Mouse (Mus musculus) liver, embryonic 13.5 days (tissue): Measurements from ENCODE around the gene Mdfi. TPM values are rescaled to one million over a fixed set of nuclear protein-coding genes. Genes with fewer than 3 reads are reported as not detected.
"Not testable (repeated sequence)": the region's sequence is repeated elsewhere in the genome, so short reads cannot be mapped to it uniquely, and the experiment has no call there.

Source experiments
- ATAC-seq: fragments of 200-750 bp; cut with Nextera tagmentation; 2 replicates; pipeline ENCODE4 v1.8.0; 2017; ENCODE audit warnings: low read depth, mild to moderate bottlenecking, moderate number of reproducible peaks, moderate library complexity
- DNase-seq: peaks from one replicate; pipeline ENCODE4 v3.0.0; 2022
- H3K27ac ChIP-seq: fragments of 300-500 bp; sonication (generic); 2 replicates; pipeline ENCODE4 v1.5.1; 2015; ENCODE audit warnings: moderate library complexity, mild to moderate bottlenecking, inconsistent platforms
- H3K27me3 ChIP-seq: fragments of 300-500 bp; sonication (generic); 2 replicates; pipeline ENCODE4 v1.6.1; 2015; ENCODE audit warnings: mild to moderate bottlenecking, inconsistent platforms
- H3K36me3 ChIP-seq: fragments of 300-500 bp; sonication (generic); 2 replicates; pipeline ENCODE4 v1.6.1; 2015; ENCODE audit warnings: mild to moderate bottlenecking, inconsistent platforms
- H3K4me1 ChIP-seq: fragments of 300-500 bp; sonication (generic); replicated peaks from 2 replicates; pipeline ENCODE4 v1.6.1; 2015; ENCODE audit warnings: inconsistent platforms
- H3K4me2 ChIP-seq: fragments of 300-500 bp; sonication (generic); 2 replicates; pipeline ENCODE4 v1.6.1; 2015; ENCODE audit warnings: inconsistent platforms, mild to moderate bottlenecking, moderate library complexity
- H3K4me3 ChIP-seq: fragments of 300-500 bp; sonication (generic); replicated peaks from 2 replicates; pipeline ENCODE4 v1.5.1; 2015; ENCODE audit warnings: mild to moderate bottlenecking, inconsistent platforms
- H3K9ac ChIP-seq: fragments of 300-500 bp; sonication (generic); 2 replicates; pipeline ENCODE4 v1.6.1; 2015; ENCODE audit warnings: mild to moderate bottlenecking, inconsistent platforms
- H3K9me3 ChIP-seq: fragments of 300-500 bp; sonication (generic); replicated peaks from 2 replicates; pipeline ENCODE4 v1.6.1; 2016; ENCODE audit warnings: inconsistent platforms
- WGBS: fragments of 180-500 bp; shearing (Covaris S2); methylation state at CpG from one replicate; pipeline ENCODE4 v1.1.7; 2015; ENCODE audit not compliant: insufficient replicate concordance; 5-methylcytosine and 5-hydroxymethylcytosine counted together
- polyA plus RNA-seq: library from polyadenylated mRNA; unstranded; fragments of >200 nt; fragmentation: Nextera tagmentation; extraction: Ambion mirVana; gene quantifications from 2 replicates; pipeline ENCODE4 v1.2.1, GENCODE M21; 2015

Gene Mdfi
- polyA plus RNA-seq, 1 experiment from 2014 or later, result 1.1 TPM

DNA sequence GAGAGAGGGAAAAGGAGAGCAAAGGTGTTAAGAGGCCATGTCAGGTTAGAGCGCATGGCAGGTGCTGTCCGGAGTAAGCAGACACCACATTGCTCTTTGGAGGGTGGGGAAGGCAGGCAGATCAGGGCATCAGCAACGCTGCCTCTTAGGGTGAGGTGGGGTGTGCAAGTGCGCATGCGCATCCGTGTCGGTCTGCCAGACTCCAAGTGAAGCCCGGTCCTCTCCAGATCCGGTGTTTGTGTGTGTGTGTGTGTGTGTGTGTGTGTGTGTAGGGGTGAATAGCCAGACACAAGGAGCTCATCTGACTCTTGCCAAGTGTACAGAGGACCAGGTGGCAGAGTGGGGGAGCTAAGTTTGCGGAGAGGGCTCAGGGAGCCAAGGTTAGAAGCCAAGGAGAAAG lies 31.5 kb upstream of the Mdfi start:
- no peak for DNase-seq
- ATAC-seq, result no peak
- H3K36me3 ChIP-seq, result peaks cover 22% of the 10 kb centered on the region
- no peak overlapping the region for H3K9ac ChIP-seq
- no peak overlapping the region for H3K27ac ChIP-seq
- peaks cover 6% of the 10 kb centered on the region for H3K4me1 ChIP-seq
- 65% methylated on average over 10 of the region's 10 CpGs for WGBS
- H3K4me3 ChIP-seq, result no peak overlapping the region
- H3K27me3 ChIP-seq, result no peaks in the 10 kb centered on the region
- no peaks in the 10 kb centered on the region for H3K9me3 ChIP-seq
- H3K4me2 ChIP-seq, result no peak overlapping the region

DNA sequence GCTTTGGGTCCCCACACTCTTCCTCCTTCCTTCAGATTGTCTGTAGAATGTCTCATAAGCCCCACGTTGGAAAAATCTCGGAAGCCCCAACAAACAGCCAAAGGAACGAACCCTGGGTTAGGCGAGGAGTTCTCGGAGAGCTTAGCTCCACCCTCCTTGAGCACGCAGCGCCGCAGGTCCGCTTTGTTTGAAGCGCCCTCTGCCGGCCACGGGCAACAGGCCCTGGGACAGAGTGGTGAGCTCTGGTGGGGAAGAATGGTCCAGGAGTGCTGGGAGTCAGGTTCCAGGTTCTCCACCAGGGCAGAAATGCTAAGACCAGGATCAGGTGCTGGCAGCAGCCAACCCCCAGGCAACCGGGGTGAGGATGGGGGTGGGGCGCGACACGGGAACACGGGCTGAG lies 30.0 kb upstream of the Mdfi start:
- no peaks in the 10 kb centered on the region for H3K27me3 ChIP-seq
- peak overlapping the region; percentile 15; the same call in 1 of the 2 replicates for H3K4me2 ChIP-seq
- no peak overlapping the region for H3K9ac ChIP-seq
- WGBS, result 1% methylated on average over 17 of the region's 17 CpGs
- peaks cover 9% of the 10 kb centered on the region for H3K36me3 ChIP-seq
- H3K4me1 ChIP-seq, result peaks cover 6% of the 10 kb centered on the region
- ATAC-seq (peak; percentile 65), DNase-seq (peak; percentile 66)
- no peak overlapping the region for H3K27ac ChIP-seq
- H3K4me3 ChIP-seq, result no peak overlapping the region
- H3K9me3 ChIP-seq, result no peaks in the 10 kb centered on the region

- 33% methylated on average over 11 of the region's 11 CpGs for WGBS
- no peak overlapping the region for H3K27ac ChIP-seq
- no peaks in the 10 kb centered on the region for H3K9me3 ChIP-seq
- ATAC-seq (no peak), DNase-seq (no peak)
- H3K4me1 ChIP-seq, result peaks cover 6% of the 10 kb centered on the region
- no peak overlapping the region for H3K4me3 ChIP-seq
- H3K4me2 ChIP-seq, result no peak overlapping the region
- peaks cover 6% of the 10 kb centered on the region for H3K36me3 ChIP-seq
- no peak overlapping the region for H3K9ac ChIP-seq
- no peaks in the 10 kb centered on the region for H3K27me3 ChIP-seq
Observed at GRCm38 (mm10) chr17:47863437-47863836, 28.9 kb upstream of the Mdfi start.

DNA sequence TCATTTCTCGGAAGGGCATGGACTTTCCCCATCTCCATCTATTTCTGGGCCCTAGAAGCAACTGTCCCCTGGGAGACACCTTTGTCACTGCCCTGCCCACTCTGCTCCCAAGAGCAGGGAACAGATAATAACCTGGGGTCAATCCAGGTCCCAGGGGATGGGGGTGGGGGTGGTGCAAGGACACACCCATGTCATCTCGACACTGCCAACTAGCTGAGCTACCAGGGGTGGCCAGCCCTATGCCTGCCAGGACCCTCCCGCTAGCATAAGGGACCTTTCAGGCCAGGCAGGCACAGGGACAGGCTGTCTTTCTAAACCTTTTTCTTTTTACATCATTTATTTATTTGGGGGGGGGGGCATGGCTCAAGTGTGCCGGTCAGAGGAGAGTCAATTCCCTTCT lies 28.5 kb upstream of the Mdfi start:
- H3K27ac ChIP-seq, result no peak overlapping the region

GRCm38 (mm10) chr17:47855544-47855943 lies 21.1 kb upstream of the Mdfi start:
- ATAC-seq (no peak), DNase-seq (no peak)
- Histone ChIP-seq H3K9me3 (no peaks in the 10 kb centered on the region; the same call in 1 of the 2 replicates), H3K4me3 (no peak overlapping the region), H3K27ac (no peak overlapping the region), H3K27me3 (no peaks in the 10 kb centered on the region), H3K9ac (no peak overlapping the region), H3K36me3 (no peaks in the 10 kb centered on the region), H3K4me2 (no peak overlapping the region), H3K4me1 (0 out of 2 replicates have a peak, but pooled peaks cover 9% of the 10 kb centered on the region)
- 59% methylated on average over 4 of the region's 4 CpGs for WGBS

More for the DNA sequence above, 28.5 kb upstream of the Mdfi start:
- Histone ChIP-seq H3K9me3 (no peaks in the 10 kb centered on the region), H3K4me3 (no peak overlapping the region), H3K27me3 (no peaks in the 10 kb centered on the region), H3K4me1 (peaks cover 6% of the 10 kb centered on the region), H3K9ac (no peak overlapping the region), H3K36me3 (peaks cover 2% of the 10 kb centered on the region), H3K4me2 (no peak overlapping the region)
- WGBS, result 46% methylated on average over 4 of the region's 4 CpGs
- ATAC-seq (no peak), DNase-seq (no peak)

DNA sequence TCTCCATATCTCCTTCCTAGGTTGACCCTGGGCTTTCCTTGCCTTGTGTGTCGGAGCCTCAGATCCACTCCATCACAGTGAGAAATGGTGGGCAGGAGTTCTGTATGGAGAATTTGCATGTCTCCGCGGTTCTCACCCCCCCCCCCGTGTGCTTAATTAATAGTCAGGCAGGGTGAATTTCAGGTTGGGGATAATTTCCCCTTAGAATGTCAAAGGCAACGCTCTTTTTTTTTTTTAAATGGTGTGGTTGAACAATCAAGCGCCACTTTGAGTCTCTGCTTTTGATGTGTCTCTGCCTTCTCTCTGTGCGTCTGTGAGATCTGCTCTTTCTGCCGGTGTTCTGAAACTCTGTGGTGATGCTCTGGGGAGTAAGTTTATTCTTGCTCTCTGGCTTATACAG lies 20.4 kb upstream of the Mdfi start:
- H3K27ac ChIP-seq, result no peak overlapping the region
- no peaks in the 10 kb centered on the region; the same call in 1 of the 2 replicates for H3K9me3 ChIP-seq
- no peak overlapping the region for H3K4me3 ChIP-seq
- ATAC-seq (no peak), DNase-seq (no peak)
- H3K36me3 ChIP-seq, result no peaks in the 10 kb centered on the region
- WGBS, result 75% methylated on average over 8 of the region's 8 CpGs
- H3K27me3 ChIP-seq, result no peaks in the 10 kb centered on the region
- H3K4me2 ChIP-seq, result no peak overlapping the region
- no peak overlapping the region for H3K9ac ChIP-seq
- 0 out of 2 replicates have a peak, but pooled peaks cover 9% of the 10 kb centered on the region for H3K4me1 ChIP-seq

GRCm38 (mm10) chr17:47853760-47854159 lies 19.3 kb upstream of the Mdfi start:
- 63% methylated on average over 4 of the region's 4 CpGs for WGBS
- H3K27me3 ChIP-seq, result no peaks in the 10 kb centered on the region
- H3K4me1 ChIP-seq, result 0 out of 2 replicates have a peak, but pooled peaks cover 9% of the 10 kb centered on the region
- H3K9me3 ChIP-seq, result no peaks in the 10 kb centered on the region; the same call in 1 of the 2 replicates
- no peak overlapping the region for H3K4me2 ChIP-seq
- H3K27ac ChIP-seq, result no peak overlapping the region
- DNase-seq (no peak), ATAC-seq (no peak)
- H3K36me3 ChIP-seq, result no peaks in the 10 kb centered on the region
- no peak overlapping the region for H3K4me3 ChIP-seq
- H3K9ac ChIP-seq, result no peak overlapping the region

DNA sequence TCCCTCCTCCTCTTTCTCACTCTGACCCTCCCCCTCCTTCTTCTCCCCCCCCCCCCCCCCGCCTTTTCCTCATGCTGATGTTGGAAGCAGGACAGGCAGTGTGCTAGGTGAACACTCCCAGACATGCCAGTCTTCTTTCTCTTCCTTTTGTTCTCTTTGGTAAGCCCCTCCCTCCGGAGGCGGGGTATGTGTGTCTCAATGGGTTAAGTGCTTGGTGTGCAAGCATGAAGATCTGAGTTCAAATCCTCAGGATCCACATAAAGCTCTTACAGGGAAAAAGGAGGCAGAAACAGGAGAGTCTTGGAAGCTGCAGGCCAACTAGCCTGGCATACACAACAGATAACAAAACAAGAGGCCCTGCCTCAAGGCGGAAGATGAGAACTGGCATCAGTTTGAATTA lies 18.8 kb upstream of the Mdfi start:
- Histone ChIP-seq H3K9me3 (no peaks in the 10 kb centered on the region; the same call in 1 of the 2 replicates), H3K4me3 (no peak overlapping the region), H3K4me1 (0 out of 2 replicates have a peak, but pooled peaks cover 9% of the 10 kb centered on the region), H3K9ac (no peak overlapping the region), H3K27me3 (no peaks in the 10 kb centered on the region), H3K4me2 (no peak overlapping the region), H3K36me3 (no peaks in the 10 kb centered on the region), H3K27ac (no peak overlapping the region)
- 72% methylated on average over 3 of the region's 4 CpGs for WGBS
- ATAC-seq (no peak), DNase-seq (no peak)

DNA sequence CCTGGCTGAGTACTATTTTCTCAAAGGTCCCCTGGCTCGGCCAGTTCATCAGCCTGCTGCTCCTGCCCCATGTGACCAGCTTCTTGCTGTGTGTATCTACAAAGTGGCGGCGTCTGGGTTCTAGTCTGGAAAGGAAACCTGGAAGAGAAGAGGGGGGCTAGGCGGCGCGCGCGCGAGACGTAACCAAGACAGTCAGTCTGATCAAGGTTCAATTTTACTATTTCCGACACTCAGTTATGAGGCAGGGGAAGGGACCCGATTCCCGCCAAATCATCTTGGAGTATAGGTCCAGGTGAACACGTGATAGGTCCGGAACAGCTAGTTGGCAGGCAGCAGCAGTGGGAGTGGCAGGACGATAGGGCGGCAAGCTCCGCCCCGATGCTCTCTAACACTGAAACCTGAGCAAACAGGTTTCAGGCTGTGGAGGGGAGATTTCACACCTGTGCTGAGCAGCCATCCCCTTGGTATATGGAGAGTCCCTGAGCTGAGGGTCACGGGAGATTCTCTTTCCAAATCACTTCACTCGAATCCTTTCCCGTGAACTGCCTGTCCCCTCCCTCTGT lies 17.4 kb upstream of the Mdfi start:
- DNase-seq, H3K27me3 ChIP-seq, H3K9me3 ChIP-seq, H3K36me3 ChIP-seq, H3K4me1 ChIP-seq, H3K9ac ChIP-seq, H3K27ac ChIP-seq: not testable (repeated sequence)
- ATAC-seq, result peak; percentile 29; the same call in 1 of the 2 replicates
- peak overlapping the region; percentile 22; the same call in 1 of the 2 replicates for H3K4me3 ChIP-seq
- 11% methylated on average over 22 of the region's 22 CpGs for WGBS
- peak overlapping the region; percentile 46 for H3K4me2 ChIP-seq

DNA sequence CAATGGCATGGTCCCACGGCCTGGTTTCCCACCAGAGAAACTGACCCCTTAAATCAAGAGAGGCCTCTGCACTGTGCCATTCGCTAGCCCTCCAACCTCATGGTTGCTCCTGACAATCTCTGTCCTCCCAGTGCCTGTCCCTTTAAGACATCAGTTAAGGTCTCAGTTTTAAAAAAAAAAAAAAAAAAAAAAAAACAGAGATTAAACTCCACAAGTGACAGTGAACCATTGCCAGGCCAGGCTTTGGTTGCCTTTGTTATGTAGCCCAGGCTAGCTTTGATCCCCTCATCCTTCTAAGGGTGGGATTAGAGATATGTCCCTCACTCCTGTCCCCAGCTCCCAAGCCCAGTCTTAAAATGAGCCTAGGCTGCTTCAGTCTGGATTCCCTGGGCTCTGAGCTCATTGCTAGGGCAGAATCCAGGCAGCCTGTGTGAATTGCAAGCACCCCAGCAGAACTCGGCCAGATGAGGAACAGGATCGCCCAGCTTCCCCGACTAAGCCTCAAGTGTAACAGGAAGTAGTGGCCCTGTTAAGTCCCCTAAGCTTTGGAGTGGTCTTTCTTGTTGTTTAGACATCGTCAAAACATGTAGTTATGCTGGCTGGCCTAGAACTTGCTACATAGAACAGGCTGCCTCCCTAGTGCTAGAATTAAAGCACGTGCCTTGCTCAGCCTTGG lies 16.3 kb upstream of the Mdfi start:
- WGBS, result 46% methylated on average over 7 of the region's 7 CpGs
- H3K36me3 ChIP-seq, result no peaks in the 10 kb centered on the region
- no peak overlapping the region for H3K4me3 ChIP-seq
- no peak for ATAC-seq
- no peak for DNase-seq
- H3K4me2 ChIP-seq, result no peak overlapping the region
- no peaks in the 10 kb centered on the region; the same call in 1 of the 2 replicates for H3K9me3 ChIP-seq
- H3K27me3 ChIP-seq, result no peaks in the 10 kb centered on the region
- 0 out of 2 replicates have a peak, but pooled peaks cover 9% of the 10 kb centered on the region for H3K4me1 ChIP-seq
- no peak overlapping the region for H3K27ac ChIP-seq
- H3K9ac ChIP-seq, result no peak overlapping the region

DNA sequence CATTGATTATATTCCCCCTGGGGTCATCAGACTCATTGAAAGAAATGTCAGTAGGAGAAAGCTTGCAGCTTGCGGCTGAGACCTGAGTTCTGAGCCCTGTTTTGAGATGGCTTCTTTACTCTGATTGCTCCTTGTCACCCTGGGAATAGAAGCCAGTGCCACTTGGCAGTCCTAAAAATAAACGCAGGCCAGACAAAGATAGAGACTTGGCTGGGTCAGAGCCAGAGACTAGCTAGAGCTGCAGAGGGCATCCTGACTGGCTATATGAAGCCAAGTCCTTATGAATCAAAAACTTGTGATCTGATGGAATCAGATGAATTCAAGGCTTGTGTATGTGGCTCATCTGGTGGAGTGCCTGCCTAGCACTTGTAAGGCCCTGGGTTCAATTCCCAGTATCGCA lies 15.5 kb upstream of the Mdfi start:
- no peak for ATAC-seq
- WGBS, result 72% methylated on average over 3 of the region's 3 CpGs
- no peak overlapping the region for H3K27ac ChIP-seq
- H3K4me2 ChIP-seq, result no peak overlapping the region
- no peaks in the 10 kb centered on the region for H3K27me3 ChIP-seq
- H3K9me3 ChIP-seq, result no peaks in the 10 kb centered on the region
- no peak overlapping the region for H3K9ac ChIP-seq
- H3K4me1 ChIP-seq, result 0 out of 2 replicates have a peak, but pooled peaks cover 9% of the 10 kb centered on the region
- no peak for DNase-seq
- H3K4me3 ChIP-seq, result no peak overlapping the region
- no peaks in the 10 kb centered on the region for H3K36me3 ChIP-seq
